ENCODE assay signal across 8 mouse cellular contexts in genomic region chr14:14294426-14294825, GRCm38 (mm10). TPM values are rescaled to one million over a fixed set of nuclear protein-coding genes. Genes with fewer than 3 reads are reported as not detected.
DNase-seq lines count a peak whose midpoint lies in the region; ATAC-seq and TF ChIP-seq lines count a peak whose summit lies in the region.

No protein-coding gene starts in this region.

- no peaks in the 10 kb centered on the region for H3K36me3 ChIP-seq in heart, embryonic 11.5 days (ENCODE audit: control insufficient read depth, insufficient read depth, low read length)
- H3K36me3 ChIP-seq in liver, embryonic 12.5 days, result no peaks in the 10 kb centered on the region
- no peaks in the 10 kb centered on the region for H3K36me3 ChIP-seq in small intestine, adult 2 months (ENCODE audit: control insufficient read depth, insufficient read depth, low read length)

- no peak overlapping the region for H3K4me3 ChIP-seq in heart, embryonic 11.5 days (ENCODE audit: low read depth, low read length)
- no peak overlapping the region for H3K4me3 ChIP-seq in liver, embryonic 12.5 days
- H3K4me3 ChIP-seq in small intestine, adult 2 months (ENCODE audit: low read depth, low read length), result peak overlapping the region; percentile 65

- no peak overlapping the region for H3K9ac ChIP-seq in heart, embryonic 11.5 days (ENCODE audit: low read depth, low read length)
- H3K9ac ChIP-seq in liver, embryonic 12.5 days, result no peak overlapping the region

- TF ChIP-seq POLR2A in small intestine, adult 2 months (IDR thresholded peaks at IDR 0.05; ENCODE audit: low read depth, low read length), result no peak

- H3K27me3 ChIP-seq in heart, embryonic 11.5 days (ENCODE audit: control insufficient read depth, insufficient read depth, low read length), result no peaks in the 10 kb centered on the region
- no peaks in the 10 kb centered on the region for H3K27me3 ChIP-seq in liver, embryonic 12.5 days (replicated peaks)
- H3K27me3 ChIP-seq in small intestine, adult 2 months (ENCODE audit: control insufficient read depth, insufficient read depth, low read length), result no peaks in the 10 kb centered on the region

- WGBS in heart, embryonic 11.5 days (ENCODE audit: insufficient replicate concordance), result 51% methylated on average over 7 of the region's 7 CpGs
- 50% methylated on average over 7 of the region's 7 CpGs for WGBS in liver, embryonic 12.5 days (ENCODE audit: insufficient replicate concordance)
- 27% methylated on average over 7 of the region's 7 CpGs for WGBS in small intestine, adult 2 months

- H3K4me2 ChIP-seq in heart, embryonic 11.5 days, result 0 out of 2 replicates have a peak overlapping the region, but pooled peaks have one; percentile 17
- 0 out of 2 replicates have a peak overlapping the region, but pooled peaks have one; percentile 4 for H3K4me2 ChIP-seq in liver, embryonic 12.5 days

- no peak for ATAC-seq in heart, embryonic 11.5 days (replicated peaks; ENCODE audit: insufficient number of reproducible peaks, low FRiP score, low TSS enrichment)
- ATAC-seq in liver, embryonic 12.5 days, result no peak

- H3K9me3 ChIP-seq in heart, embryonic 11.5 days (replicated peaks; ENCODE audit: control insufficient read depth, low read length), result 0 out of 2 replicates have a peak, but pooled peaks cover 2% of the 10 kb centered on the region
- H3K9me3 ChIP-seq in liver, embryonic 12.5 days (replicated peaks), result no peaks in the 10 kb centered on the region

- no peaks in the 10 kb centered on the region for H3K4me1 ChIP-seq in heart, embryonic 11.5 days (ENCODE audit: control insufficient read depth, insufficient read depth, low read length)
- no peaks in the 10 kb centered on the region for H3K4me1 ChIP-seq in liver, embryonic 12.5 days
- H3K4me1 ChIP-seq in small intestine, adult 2 months (ENCODE audit: control insufficient read depth, insufficient read depth, insufficient read length, low read length), result no peaks in the 10 kb centered on the region

- H3K27ac ChIP-seq in heart, embryonic 11.5 days (ENCODE audit: low read depth, low read length), result no peak overlapping the region
- H3K27ac ChIP-seq in liver, embryonic 12.5 days, result no peak overlapping the region
- no peak overlapping the region for H3K27ac ChIP-seq in small intestine, adult 2 months (ENCODE audit: insufficient read depth, low read depth, low read length)

- 0 out of 2 replicates have a peak, but pooled peaks have one; percentile 27 for TF ChIP-seq CTCF in small intestine, adult 2 months (IDR thresholded peaks at IDR 0.05; ENCODE audit: extremely low read depth, insufficient read length, insufficient replicate concordance, low read depth, low read length)

- peak; percentile 2 for DNase-seq in thymus, postnatal 0 days (ENCODE audit: low spot score)
- no peak for DNase-seq in thymus, postnatal 10 days (ENCODE audit: low spot score in 2 of 2)
- peak; percentile 96 for DNase-seq in brain, adult 2 months (ENCODE audit: low read depth, low spot score)
- no peak for DNase-seq in frontal cortex, postnatal 25 days (ENCODE audit: low spot score in 2 of 2)
- no peak for DNase-seq in embryo, embryonic 9.5 days (ENCODE audit: extremely low spot score)

RNA-seq across cellular contexts. Expression of gene Olfr31, which starts 28.2 kb away (rescaled TPM):
- polyA plus RNA-seq in thymus, postnatal 0 days (2015; fragmentation: Nextera tagmentation; extraction: Ambion mirVana), result not detected in 2 replicates
- not detected in 2 replicates for polyA plus RNA-seq in heart, embryonic 11.5 days (2014; fragmentation: Nextera tagmentation; extraction: Ambion mirVana)
- not detected in 2 replicates for polyA plus RNA-seq in liver, embryonic 12.5 days (2016; fragmentation: Nextera tagmentation; extraction: Ambion mirVana)
- polyA plus RNA-seq in small intestine, adult 2 months (2012; rRNA removed), result not detected in 2 replicates

RNA-seq across cellular contexts. Expression of gene Il3ra, which starts 51.6 kb away (rescaled TPM):
- 6.5 and 8.5 TPM in 2 replicates for polyA plus RNA-seq in thymus, postnatal 0 days (2015; fragmentation: Nextera tagmentation; extraction: Ambion mirVana)
- polyA plus RNA-seq in heart, embryonic 11.5 days (2014; fragmentation: Nextera tagmentation; extraction: Ambion mirVana), result 4.3 and 5.7 TPM in 2 replicates
- 2.1 and 3.2 TPM in 2 replicates for polyA plus RNA-seq in liver, embryonic 12.5 days (2016; fragmentation: Nextera tagmentation; extraction: Ambion mirVana)
- 19.5 and 23.9 TPM in 2 replicates for polyA plus RNA-seq in small intestine, adult 2 months (2012; rRNA removed)

Comparison
In these comparisons a context has a peak if more than half of its experiments do, and no peak if none do; other contexts are left out.
1. DNase-seq: peak in thymus, postnatal 0 days (single experiment) and brain, adult 2 months (single experiment); none in thymus, postnatal 10 days (0 of 2), frontal cortex, postnatal 25 days (0 of 2) and embryo, embryonic 9.5 days (single experiment).